Mouse (Mus musculus): ENCODE measurements around the gene Cela1.

Gene Cela1

DNA sequence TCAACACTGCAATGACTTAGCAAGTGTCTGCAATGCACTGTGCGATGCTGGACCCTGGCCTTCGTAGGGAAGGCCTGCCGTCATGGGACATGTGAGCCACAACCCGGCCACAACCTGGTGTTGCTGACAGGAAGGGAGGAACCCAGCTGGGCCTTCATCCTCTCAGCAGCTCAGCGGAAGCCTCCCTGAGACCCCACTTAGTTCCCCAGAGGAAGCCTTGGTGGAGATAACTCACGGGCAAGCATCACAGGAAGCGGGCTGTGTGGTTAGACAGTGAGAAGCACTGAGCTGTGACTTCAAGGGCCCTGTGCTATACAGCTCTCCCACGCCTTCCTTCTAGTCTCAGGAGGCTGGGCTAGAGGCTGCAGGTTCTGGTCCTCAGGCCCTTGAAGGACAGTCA is 18.5 kb upstream of the Cela1 start:
- in situ Hi-C loops (cut with MboI, MseI) = no loop called here

DNA sequence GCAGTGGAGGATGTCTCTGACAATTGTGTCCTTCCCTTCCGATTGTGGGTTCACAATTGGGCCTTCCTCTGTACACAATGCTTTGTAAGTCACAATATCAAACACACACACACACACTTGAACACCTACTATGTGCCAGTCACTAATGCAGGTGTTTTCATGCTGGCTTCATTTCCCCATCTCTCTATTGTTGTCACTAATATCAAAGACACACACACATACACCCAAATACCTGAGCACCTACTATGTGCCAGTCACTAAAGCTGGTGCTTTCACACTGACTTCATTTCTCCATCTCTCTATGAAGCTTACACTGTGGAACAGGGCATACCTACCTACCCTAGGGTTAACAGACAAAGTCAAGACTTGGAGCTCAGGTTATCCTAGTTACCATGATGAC is 17.7 kb upstream of the Cela1 start:
- in situ Hi-C loops (cut with MboI, MseI) = no loop called here

DNA sequence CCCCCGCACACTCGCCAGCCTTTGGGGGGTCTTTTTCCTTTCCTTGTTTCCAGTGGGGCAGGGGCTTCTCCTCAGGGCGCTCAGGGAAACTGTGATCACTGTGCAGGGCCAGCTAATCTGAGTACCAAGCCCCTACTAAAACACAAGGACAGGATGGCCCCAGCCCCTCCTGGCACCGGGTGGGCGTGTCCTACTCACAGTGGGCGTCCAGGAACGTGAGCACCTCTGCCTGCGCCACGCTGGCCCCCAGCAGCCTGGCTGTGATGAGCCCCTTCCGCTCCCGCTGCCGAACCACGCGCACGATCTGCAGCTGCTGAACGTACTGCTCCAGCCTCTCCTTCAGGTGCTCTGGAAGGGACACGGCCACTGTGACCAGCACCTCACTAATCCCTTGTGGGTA is 16.2 kb upstream of the Cela1 start:
- in situ Hi-C loops (cut with MboI, MseI) = no loop called here

DNA sequence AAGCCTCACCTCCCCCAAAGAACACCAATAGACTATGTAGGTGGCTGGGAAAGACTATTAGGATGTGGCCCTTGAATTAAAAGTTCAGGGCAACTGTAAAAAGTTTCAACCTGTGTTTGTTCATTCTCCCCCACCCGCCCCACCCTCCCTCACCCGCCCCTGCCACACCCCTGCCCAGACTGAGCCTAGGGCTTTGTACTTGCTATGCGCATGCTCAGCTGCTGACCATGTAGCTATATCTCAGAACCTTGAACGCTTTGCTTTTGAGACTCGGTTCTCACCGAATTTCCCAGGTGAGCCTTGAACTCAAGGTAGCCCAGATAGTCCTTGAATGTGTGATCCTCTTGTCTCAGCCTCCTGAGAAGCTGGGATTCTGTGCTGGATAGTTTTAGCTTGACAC is 14.1 kb upstream of the Cela1 start:
- in situ Hi-C loops (cut with MboI, MseI) = no loop called here

DNA sequence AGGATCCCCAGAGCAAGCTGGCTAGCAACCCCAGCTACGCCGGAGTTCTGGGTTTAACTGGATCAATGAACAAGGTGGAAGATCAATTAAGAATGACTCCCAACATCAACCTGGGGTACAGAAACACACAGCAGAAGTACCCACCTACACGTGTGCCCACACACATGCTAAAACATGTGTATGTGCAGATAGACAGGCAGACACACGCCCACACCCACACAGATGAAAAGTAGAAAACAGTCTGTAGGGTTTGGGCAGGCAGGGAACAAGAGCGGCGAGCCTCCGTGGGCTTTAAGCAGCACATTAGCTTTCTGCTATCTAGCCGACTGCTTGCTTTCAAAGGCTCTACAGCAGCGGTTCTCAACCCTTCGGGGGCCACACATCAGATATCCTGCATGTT is 13.4 kb upstream of the Cela1 start:
- in situ Hi-C loops (cut with MboI, MseI) = no loop called here

DNA sequence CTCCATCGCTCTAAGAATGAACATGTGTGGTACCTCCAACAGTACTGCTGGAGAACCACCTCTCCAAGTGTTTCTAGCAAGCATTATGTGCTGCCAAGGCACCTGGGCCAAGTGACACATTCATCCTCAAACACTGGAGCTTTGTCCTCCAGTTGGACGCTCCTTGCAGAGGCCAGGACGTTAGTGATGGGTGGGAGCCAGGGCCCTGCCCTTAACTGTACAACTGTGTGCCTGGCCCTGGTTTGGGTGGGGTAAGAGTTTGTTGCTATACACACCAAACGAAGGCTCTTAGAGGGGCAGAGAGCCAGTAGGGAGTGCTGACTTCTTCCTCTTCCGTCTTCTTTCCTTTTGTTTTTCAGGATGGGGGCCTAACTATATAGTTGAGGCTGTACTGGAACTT is 12.7 kb upstream of the Cela1 start:
- in situ Hi-C loops (cut with MboI, MseI) = no loop called here

DNA sequence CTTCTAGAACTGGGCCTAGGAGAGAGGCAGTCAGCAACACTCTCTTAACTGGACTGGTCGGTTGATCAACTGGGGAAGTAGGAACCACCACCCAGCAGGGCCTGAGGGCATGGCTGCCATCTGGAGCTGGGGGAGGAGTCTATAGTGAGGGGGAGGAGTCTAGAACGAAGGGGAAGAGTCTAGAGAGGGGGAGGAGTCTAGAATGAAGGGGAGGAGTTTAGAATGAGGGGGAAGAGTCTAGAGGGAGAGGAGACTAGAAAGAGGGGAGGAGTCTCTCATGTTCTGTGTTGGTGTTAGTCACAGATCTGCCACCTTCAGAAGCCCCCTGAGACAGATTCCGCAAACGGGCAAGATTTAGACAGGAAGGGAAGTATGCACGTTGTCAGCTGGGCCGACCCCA is 11.7 kb upstream of the Cela1 start:
- in situ Hi-C loops (cut with MboI, MseI) = no loop called here

DNA sequence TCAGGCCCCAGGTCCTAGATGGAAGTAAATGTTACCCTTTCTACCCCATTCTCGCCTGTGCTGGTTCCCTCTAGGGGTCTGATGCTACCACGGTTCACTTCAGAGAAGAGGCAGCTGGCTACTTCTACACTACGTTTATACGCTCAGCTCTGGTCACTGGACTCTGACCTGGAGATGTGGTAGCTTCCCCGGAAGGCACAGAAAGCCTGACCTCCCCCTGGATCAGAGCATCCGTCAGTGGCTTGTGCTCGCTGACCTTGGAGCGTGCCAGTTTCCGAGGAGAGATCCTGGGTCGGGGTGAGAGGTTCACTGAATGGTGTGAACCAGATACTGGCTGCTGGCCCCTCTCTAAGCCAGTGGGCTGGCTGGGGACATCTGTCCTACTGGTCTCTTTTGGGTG is 10.4 kb upstream of the Cela1 start:
- in situ Hi-C loops (cut with MboI, MseI) = no loop called here

DNA sequence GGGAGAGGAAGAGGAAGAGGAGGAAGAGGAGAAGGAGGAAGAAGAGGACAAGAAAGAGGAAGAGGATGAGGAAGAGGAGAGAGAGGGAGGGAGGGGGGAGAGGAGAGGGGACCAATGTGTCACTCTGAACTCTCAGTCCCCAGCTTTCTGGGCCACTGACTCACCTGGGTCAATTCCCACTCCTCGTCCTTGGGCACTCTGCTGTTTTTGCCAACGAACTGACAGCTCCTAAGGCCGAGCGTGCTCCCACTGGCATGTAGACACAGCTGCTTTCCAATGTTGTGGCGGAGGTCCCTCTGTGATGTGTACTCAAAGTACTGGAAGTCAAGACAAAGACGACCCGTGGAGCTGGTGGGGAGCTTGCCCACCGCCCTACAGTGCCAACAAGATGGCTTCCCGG is 6.7 kb upstream of the Cela1 start:
- in situ Hi-C loops (cut with MboI, MseI) = no loop called here

DNA sequence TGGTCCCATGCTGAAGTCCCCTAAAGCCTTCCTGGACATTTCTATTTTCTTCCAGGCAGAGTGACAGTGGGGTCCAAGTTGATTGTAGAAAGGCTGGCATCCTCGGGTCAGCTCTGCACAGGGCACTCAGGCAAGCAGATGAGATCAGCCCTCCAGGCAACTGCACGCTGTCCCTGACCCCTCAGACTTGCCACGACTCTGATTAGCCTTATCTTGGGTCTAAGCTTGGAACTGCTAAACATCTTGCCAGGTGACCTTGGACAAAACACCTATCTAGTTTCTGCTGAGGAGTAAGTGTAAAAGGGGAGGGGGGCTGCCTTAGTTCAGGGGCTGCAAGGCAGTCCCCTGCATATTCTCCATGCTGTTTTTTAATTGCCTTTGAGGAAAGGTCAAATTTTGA is 4.3 kb upstream of the Cela1 start:
- in situ Hi-C loops (cut with MboI, MseI) = no loop called here

DNA sequence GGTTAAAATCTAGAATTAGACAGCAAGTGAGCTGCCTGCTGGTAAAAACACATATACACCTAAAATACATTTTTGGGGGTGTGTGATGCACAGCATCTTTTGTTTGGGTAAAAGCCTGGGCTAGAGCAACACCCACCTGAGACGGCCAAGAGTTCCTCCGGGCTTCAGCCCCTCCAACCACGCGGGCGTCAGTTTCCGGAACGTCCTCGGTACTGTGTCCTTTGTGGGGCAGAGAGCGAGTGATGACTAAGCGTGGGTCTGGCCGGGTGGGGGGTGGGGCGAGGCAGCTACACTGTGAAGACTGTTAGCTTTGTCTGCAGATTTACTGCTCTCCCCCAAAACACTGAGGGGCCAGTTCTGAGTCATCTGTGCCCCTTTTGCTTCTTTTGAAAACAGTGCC is 732 bp downstream of the Cela1 start:
- in situ Hi-C loops (cut with MboI, MseI) = no loop called here

DNA sequence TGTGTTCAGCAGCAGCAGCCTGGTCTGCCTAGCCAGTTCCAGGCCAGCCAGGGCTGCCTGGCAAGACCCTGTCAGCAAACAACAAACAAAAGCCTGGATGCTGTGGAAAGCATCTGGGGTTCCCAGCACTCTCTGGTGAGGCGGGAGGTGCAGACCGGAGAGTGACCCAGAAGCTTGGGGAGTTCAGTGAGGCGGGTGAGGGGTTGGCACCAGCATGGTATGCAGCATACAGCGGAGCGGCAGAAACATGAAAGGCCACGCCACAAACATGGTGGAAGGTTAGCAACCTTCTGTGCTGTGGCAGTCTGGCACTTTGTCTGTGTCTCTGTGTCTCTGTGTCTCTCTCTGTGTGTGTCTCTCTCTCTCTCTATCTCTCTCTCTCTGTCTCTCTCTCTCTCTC is 1.3 kb downstream of the Cela1 start:
- in situ Hi-C loops (cut with MboI, MseI) = no loop called here

DNA sequence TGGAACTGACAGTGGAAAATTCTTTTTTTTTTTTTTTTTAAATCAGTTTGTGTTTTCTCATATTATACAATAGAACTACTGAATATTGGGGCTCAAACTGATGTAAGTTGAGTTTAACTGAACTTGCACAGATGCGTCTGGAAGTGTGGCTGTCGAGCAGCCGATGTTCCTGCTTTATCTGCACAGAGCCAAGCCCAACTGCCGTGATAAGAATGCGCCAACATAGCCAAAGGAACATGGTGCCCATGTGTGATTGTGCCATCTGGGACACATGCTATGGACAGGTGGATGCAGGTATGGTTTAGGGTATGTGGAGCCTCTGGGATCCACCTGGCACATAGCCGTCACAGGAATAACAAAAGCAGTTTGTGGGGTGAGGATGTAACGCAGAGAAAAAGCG is 1.9 kb downstream of the Cela1 start:
- in situ Hi-C loops (cut with MboI, MseI) = no loop called here

DNA sequence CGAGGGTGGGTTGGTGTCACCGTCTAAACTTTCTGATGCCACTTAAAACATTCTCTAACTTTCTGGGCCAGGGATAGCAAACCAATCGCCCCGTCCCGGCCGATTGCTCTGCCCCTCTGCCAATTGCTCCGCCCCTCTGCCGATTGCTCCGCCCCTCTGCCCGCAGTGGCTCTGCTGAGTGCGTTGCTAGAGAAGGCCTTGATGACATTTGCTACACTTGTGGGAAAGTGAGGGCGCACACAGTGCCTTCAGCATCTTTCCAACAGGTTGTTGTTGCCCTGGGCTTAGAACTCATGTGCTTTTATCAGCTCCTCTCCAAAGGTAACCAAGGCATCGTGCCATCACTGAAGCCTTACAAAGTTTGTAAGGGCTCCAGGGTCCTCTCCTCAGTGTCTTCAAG is 2.5 kb downstream of the Cela1 start:
- in situ Hi-C loops (cut with MboI, MseI) = no loop called here

DNA sequence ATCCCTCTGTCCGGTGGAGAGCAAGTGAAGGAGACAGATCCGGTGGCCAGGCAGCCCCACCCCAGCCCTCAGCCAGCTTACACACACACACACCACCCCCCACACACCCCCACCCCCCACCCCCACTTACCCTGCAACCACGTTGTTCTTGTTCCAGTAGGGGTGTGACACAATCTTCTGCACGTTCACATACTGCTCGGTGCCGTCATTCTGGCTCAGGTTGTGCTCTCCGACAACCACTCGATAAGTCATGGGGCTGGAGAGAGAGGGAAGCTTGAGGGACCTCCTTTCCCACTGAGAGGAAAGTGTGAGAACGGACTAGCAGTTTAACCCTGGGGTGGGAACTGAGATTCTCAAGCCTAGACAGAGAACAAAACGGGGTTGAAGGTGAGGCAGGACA is 3.3 kb downstream of the Cela1 start:
- in situ Hi-C loops (cut with MboI, MseI) = no loop called here

DNA sequence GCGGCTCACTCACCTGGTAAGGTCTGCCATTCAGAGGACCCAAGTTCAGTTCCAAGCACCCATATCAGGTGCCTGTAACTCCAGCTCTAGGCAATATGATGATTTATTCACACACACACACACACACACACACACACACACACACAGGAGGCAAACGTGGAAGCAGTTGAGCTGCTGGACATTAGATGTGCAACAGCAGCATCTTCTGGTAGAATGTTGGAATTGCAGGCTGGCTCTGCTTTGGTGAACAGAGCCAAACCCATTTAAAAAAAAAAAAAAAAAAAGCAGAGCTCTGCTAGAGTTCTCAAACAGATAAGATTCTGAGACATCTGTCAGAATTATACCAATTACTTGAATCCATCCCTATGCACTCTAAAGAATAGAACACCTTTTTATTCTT is 4.7 kb downstream of the Cela1 start:
- in situ Hi-C loops (cut with MboI, MseI) = no loop called here

DNA sequence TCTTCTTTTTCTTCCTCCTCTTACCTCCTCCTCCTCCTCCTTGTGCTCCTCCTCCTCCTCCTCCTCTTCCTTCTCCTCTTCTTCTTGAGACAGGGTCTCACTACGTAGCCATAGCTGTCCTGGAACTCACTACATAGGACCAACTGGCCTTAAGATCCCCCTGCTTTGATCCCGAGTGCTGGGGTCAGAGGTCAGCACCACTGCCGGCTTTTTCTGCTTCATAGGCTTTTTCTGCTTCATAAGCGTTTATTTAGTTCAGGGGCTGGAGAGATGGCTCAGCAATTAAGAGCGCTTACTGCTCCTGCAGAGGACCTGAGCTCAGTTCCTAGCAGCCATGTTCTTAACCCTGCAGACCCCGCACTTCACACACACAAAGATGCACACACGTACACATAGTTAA is 6.0 kb downstream of the Cela1 start:
- in situ Hi-C loops (cut with MboI, MseI) = no loop called here

DNA sequence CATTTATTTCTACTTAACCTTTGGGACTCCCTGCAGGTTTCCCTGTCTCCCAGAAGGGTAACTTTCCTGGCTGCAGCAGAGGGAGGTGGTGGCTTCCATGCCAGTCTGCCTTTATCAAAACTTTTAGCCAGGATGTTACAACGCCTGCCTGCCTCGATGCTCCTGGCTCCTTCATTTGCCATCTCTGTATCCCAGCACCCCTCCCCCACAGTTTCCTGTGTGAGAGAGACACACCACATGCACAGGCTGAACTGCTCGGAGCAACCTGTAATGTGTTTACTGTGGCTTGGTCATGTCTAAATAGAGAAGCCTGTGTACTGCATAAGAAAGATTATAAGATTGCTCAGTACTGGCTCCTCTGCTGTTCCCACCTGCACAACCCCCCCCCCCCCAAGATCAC is 7.3 kb downstream of the Cela1 start:
- in situ Hi-C loops (cut with MboI, MseI) = no loop called here

DNA sequence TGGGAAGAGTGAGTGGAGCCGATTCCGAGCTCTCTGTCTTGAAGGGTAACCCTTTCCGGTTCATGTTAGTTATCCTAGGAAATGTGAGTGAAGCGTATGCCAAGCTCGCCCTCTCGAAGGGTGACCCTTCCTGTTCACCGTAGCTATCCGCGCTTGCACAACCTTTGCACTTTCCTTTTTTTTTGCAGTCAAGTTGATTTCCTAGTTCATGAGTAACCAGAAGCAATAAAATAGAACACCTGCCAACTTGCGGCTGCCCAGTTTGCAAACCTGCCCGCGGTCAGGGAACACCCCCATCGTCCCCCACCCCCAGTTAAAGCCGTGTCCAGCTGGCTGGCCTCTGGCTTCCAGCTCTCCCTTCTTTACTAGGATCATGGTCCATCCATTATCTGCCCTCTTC is 8.7 kb downstream of the Cela1 start:
- in situ Hi-C loops (cut with MboI, MseI) = no loop called here

DNA sequence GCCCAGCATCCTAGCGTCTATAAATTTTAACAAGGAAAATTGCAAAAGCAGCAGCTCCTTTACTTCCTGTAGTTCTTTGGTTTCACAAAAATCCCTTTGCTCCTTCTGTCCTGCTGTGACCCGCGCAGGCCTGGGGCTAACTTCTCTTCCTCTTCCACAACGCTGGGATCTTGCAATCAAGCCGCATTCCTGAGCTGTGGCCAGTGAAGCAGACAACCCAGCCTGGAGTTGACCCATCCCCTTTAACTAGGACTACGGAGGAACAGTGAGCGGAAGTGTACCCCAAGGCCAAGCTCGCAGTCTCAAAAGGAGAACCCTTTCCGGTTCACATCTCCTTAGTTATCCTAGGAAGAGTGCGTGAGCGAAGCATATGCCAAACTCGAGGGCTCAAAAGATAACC is 9.1 kb downstream of the Cela1 start:
- in situ Hi-C loops (cut with MboI, MseI) = no loop called here

DNA sequence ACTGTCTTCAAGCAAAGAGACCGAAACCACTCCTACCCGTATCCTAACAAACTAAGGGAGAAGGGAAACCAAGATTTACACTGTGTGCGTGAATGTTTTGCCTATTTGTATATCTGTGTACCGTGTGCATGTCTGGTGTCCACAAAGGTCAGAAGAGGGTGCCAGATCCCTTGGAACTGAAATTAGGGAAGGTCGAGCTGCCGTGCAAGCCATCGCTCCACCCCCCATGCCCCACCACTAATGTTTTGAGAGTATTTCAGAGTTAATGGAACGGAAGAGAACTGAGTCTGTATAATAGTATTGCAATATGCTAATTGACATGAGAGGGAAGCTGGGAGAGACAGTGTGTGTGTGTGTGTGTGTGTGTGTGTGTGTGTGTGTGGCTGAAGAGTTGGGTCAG is 10.0 kb downstream of the Cela1 start:
- in situ Hi-C loops (cut with MboI, MseI) = no loop called here

DNA sequence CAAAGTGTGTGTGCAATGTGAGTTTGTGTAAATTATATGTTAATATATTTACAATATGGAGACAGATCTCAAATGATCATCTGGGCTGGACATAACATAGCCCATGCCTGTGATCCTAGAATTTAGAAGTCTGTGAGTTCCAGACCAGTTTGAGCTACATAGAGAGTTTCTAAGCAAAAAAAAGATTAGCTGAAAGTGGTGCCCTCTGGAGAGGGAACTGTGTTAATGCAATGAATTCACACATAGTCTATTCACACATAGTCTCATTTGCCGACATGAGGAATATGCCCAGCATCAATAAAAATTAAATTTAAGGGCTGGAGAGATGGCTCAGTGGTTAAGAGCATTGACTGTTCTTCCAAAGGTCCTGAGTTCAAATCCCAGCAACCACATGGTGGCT is 11.2 kb downstream of the Cela1 start:
- in situ Hi-C loops (cut with MboI, MseI) = no loop called here

DNA sequence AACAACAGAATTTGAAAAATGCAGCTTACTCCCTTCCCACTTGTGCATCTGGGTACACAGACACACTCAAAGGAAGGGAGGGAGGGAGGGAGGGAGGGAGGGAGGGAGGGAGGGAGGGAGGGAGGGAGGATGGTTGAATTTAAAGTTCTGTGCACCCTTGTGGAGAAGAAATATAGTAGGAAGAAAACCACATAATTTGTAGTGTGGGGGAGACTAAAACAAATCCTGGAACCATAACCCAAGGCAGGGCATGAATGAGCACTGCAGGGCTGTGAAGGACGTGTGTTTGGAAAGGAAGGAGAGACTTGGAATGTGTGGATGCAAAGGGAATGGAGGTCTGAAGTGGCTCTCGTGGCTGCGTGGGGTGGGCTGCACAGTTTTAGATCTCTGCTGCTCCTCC is 12.2 kb downstream of the Cela1 start:
- in situ Hi-C loops (cut with MboI, MseI) = no loop called here

DNA sequence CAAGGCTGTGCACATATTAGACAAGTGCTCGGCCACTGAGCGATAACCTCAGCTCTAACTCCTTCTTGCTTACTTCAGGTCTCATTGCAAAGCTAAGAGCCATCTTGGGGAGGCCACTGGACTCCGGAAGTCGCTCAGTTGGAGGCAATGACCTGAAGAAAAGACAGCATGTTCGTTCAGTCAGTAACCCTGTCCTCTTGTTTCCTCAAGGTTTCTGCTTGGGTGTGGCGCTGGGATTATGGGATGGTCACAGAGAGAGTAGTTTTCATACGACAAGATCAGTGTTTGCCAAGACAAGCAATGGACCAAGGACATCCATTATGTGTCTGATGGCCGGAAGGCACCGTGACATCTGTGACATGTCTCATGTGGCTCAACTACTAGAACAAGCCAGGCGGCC is 13.2 kb downstream of the Cela1 start:
- in situ Hi-C loops (cut with MboI, MseI) = no loop called here
